Mouse (Mus musculus): ENCODE measurements at regions not wholly inside any gene's neighbourhood (a gene's known extent, or its start where the extent isn't known, plus 50 kb on each side); places are given as distances from the start of the nearest gene placed in this dataset.

DNA sequence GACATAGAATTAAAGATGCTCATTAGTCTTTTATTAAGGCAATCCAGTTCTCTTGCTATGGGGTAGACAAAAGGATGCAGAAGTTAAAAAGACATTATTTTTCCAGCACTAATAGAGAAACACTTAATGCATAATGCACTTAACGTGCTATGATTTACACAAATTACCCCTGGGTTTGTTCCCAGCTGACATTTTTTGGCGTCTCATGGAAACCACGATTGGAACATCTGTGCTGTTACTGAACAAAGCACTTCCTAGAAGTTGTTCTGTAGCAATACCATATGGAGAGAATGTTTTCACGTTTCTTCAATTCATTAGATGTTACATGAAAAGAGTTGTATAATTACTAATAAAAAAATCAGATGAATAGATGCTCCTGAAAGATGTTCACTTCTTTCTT lies 635.2 kb downstream of the Gm597 start:
- DNase-seq: no peak

DNA sequence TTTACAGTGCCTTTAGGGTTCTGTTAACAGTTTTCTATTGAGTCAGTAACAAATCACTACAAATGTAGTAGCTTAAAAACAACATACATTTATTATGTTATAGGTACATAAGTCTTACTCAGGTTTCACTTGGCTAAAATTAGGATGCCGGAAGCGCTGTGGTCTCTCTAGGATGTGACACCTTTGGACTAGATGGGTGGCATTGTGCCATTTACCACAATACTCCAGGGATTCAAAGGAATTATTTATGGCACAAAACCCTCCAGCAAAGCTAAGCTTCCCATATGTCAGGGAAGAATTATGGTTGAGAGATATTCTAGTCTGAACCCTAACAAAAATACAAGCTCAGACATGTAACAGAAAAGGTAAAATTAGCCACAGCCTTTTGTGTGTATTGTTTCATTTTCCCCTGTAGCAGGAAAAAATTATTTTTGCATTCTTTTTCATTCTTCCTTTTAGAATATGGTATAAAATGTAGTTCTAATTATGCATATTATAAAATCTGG lies 678.0 kb downstream of the Gm597 start:
- DNase-seq: peak; percentile 78

DNA sequence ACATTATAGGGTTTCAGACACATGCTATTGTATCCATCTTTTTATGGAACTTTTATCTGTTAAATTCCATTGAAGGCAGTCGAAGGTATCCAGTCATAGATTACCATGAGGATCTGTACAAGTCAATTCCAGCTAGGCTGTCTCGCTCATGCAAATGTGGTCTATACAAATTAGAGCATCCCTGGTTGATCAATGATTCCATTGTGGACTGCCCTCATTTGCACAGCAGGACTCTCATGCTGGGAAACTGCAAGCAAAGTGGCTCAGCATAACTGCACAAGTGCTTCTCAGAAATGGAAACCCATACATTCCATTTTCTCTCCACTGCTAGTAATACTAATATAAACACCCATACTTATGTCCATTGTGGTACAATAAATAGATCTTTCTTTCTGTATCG lies 695.6 kb downstream of the Gm597 start:
- no peak for DNase-seq

DNA sequence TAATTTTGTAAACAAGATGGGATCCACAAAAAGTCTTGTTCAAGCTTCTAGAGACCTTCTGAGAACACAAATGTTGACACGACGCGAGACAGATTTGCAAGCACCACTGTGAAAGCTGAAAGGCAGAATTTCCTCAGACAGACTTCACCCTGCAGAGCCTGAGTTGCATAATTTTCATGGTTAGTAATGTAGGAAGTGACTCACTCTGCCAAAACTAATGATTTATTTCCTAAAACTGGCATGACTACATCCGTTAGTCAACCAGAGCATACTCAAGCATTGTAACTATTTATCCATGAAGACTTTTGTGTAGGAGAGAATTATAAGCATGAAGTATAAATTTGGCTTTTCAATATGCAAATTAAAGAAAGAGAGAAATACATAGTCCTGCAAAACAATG lies 726.1 kb downstream of the Gm597 start:
- no peak for DNase-seq

DNA sequence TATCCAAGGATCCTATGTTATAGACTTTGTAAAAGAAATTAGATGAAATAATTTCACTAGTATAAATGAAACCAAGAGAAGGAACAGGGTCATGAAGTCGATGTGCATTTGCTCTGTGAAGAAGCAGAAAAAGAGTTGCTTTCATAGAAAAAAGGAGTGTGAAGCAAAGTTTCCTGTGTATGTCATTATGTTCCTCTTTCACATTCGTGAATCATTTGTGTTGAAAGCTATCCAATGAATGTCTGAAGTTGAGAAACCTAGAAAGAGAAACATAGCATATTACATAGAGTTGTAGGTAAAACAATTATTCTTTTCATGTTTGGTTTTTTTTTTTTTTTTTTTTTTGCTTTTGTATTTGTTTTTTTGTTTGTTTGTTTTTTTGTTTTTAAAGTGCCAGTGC lies 732.1 kb downstream of the Gm597 start:
- DNase-seq: no peak

DNA sequence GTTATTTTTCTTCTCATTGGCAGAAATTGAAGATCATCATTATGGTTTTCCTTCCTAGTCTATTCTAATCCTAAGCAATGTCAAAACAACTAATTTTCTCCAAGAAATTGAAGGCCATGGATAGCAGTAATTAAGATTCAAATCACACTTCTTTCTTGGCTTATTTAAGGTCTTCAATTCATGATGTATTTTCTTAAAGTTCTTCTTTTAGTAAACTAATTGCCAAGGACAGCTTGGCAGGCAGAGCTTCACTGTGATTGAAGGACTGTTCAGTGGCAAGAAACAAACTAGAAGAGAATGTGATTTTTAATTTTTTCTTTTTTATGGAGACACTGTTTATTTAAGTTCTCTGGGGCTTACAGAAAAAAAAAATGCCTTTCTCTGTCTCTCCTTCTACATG lies 732.7 kb downstream of the Gm597 start:
- DNase-seq: no peak

DNA sequence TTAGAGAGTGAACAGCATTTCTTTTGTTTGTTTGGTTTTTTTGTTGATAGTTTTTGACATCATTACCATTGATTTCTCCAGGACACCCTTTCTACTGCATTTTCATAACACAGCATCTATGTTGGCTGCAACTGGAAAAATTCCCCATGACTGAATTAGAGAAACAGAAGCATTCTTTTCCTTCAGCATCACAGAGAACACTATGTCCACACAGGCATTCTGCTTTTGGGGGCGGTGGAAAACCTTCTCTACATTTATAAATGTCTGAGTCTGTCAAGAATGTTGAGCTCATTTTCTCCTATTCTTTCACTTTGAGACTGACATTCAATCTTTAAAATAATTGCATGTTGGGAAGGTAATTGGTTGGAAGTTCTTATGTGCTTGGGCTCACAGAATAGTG lies 734.4 kb downstream of the Gm597 start:
- DNase-seq: no peak

DNA sequence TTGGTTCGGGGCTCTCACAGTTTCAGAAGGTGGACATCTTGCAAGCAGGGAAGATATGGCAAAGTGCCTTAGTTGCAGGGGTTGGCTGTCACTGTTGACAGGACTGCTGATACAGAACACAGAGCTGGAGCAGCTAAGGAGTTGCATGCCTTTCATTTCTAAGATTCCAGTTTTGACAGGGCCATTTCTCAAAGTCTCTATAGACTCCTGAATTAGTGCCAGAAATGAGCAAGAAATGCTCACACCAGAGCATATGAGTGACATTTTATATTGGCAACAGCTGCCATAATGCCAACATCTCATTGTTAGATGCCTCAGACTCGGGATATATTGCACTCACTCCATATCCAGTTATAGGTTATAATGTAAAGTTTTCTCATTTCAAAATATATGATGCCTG lies 754.3 kb downstream of the Gm597 start:
- no peak for DNase-seq

DNA sequence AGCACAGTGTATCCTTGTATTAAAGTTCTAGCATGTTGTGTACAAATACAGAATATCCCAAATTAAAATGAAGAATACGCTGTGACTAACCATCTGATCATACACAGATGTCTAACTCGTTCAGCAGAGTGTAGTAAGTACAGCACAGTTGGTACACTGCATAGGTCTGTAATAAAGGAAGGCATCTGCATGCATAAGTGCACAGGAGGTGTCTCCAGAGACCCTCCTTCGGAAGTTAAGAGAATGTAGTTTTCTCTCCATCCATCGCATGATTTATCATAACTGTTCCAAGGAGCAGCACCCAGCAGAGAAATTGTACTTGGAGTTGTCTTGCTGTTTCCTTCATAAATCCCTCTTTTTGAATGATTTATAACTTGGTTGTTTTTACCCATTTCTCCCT lies 781.6 kb downstream of the Gm597 start:
- DNase-seq: no peak

DNA sequence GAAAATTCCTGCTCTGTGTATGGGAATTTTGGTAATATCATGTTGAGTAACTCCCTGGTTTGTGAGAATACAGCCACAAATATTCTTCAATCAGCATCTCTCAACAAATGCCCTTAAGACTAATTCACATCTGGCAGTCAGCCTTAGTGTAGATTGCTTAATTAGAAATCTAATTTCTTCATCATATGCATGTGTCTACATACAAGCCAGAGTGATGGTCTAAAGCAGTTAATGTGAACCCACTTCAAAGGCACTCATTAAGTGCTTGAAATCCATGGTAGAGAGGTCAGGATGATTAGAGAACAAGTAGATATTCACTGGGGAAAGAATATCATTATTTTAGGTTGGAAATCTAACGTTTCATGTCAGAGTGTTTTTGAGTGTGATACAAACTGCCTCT lies 816.7 kb downstream of the Gm597 start:
- no peak for DNase-seq

Measured in cerebellum, adult 9-10 months (tissue).